Mouse (Mus musculus) CH12.LX (cell line): ENCODE measurements around the gene Habp4. TPM values are rescaled to one million over a fixed set of nuclear protein-coding genes. Genes with fewer than 3 reads are reported as not detected.

Experiments
- DNase-seq: peaks from one replicate; pipeline ENCODE4 v3.0.0-alpha.2; 2013; ENCODE audit errors: extremely low read depth
- H3K27ac ChIP-seq: 2 replicates; pipeline ENCODE4 v1.5.1; 2012; ENCODE audit warnings: low read depth, mild to moderate bottlenecking, control low read depth, moderate library complexity; ENCODE audit not compliant: insufficient read depth
- H3K27me3 ChIP-seq: replicated peaks from 2 replicates; pipeline ENCODE3; 2012; ENCODE audit warnings: inconsistent platforms
- H3K36me3 ChIP-seq, 2 experiments: replicated peaks in 1 of 2; 2 replicates each; pipeline versions ENCODE3 to v1.6.1; 2012; ENCODE audit warnings: inconsistent platforms in 1 of 2, low read length in 1 of 2, mild to moderate bottlenecking in 1 of 2, mixed read lengths in 1 of 2, moderate library complexity in 1 of 2; ENCODE audit not compliant: control insufficient read depth in 1 of 2, insufficient read depth in 1 of 2
- H3K4me1 ChIP-seq, 2 experiments: 2 replicates each; pipeline ENCODE4 v1.6.1; 2012; ENCODE audit warnings: inconsistent platforms in 1 of 2, moderate library complexity in 1 of 2; ENCODE audit not compliant: insufficient read depth in 2 of 2, control insufficient read depth in 1 of 2
- H3K4me2 ChIP-seq: 2 replicates; pipeline ENCODE4 v1.6.1; 2012; ENCODE audit warnings: low read depth, mild to moderate bottlenecking, control low read depth; ENCODE audit not compliant: poor library complexity, insufficient read depth, severe bottlenecking
- H3K4me3 ChIP-seq, 3 experiments: fragments of 150-350 bp in 1 of 3; sonication (generic) in 1 of 3; replicated peaks in 1 of 3; 2 replicates each; pipeline versions ENCODE3 to v1.5.1; 2011 to 2012; ENCODE audit warnings: low read depth in 2 of 3, low read length in 2 of 3, mild to moderate bottlenecking in 2 of 3, moderate library complexity in 2 of 3, control low read depth in 1 of 3, improper control_type of control experiment in 1 of 3, inconsistent platforms in 1 of 3, mixed read lengths in 1 of 3; ENCODE audit not compliant: poor library complexity in 1 of 3
- H3K79me2 ChIP-seq: replicated peaks from 2 replicates; pipeline ENCODE4 v1.6.1; 2012; ENCODE audit warnings: mild to moderate bottlenecking, moderate library complexity; ENCODE audit not compliant: control insufficient read depth, poor library complexity, insufficient read depth, severe bottlenecking; ENCODE audit errors: extremely low read depth
- H3K9ac ChIP-seq: 2 replicates; pipeline ENCODE4 v1.6.1; 2012; ENCODE audit warnings: low read depth, mild to moderate bottlenecking, control low read depth, moderate library complexity; ENCODE audit not compliant: insufficient read depth
- H3K9me3 ChIP-seq: replicated peaks from 2 replicates; pipeline ENCODE3; 2012; ENCODE audit warnings: low read length, inconsistent platforms, mixed read lengths
- BHLHE40 ChIP-seq: IDR thresholded peaks from 2 replicates; pipeline ENCODE4 v1.6.1; 2011; ENCODE audit warnings: mild to moderate bottlenecking, low read depth, low read length, improper control_type of control experiment
- CHD1 ChIP-seq: IDR thresholded peaks from 2 replicates; pipeline ENCODE4 v1.6.1; 2012; ENCODE audit warnings: low read depth, low read length, improper control_type of control experiment, inconsistent platforms
- CHD2 ChIP-seq: IDR thresholded peaks from 2 replicates; pipeline ENCODE4 v1.6.1; 2011; ENCODE audit warnings: low read length, improper control_type of control experiment
- ELF1 ChIP-seq: IDR thresholded peaks from 2 replicates; pipeline ENCODE4 v1.6.1; 2014; ENCODE audit warnings: low read depth, mild to moderate bottlenecking, inconsistent platforms, low read length, improper control_type of control experiment
- EP300 ChIP-seq: IDR thresholded peaks from 2 replicates; pipeline ENCODE4 v1.6.1; 2011; ENCODE audit warnings: low read length, improper control_type of control experiment
- ETS1 ChIP-seq: conservative IDR thresholded peaks from 2 replicates; pipeline ENCODE4 v1.6.1; 2012; ENCODE audit warnings: low read depth, mild to moderate bottlenecking, inconsistent platforms, low read length, improper control_type of control experiment, moderate library complexity
- KAT2A ChIP-seq: IDR thresholded peaks from 2 replicates; pipeline ENCODE4 v1.6.1; 2012; ENCODE audit warnings: low read length, improper control_type of control experiment, inconsistent platforms; ENCODE audit not compliant: insufficient replicate concordance
- MAX ChIP-seq: IDR thresholded peaks from 2 replicates; pipeline ENCODE4 v1.6.1; 2011; ENCODE audit warnings: low read length, improper control_type of control experiment
- MEF2A ChIP-seq: IDR thresholded peaks from 2 replicates; pipeline ENCODE4 v1.6.1; 2014; ENCODE audit warnings: low read depth, mild to moderate bottlenecking, inconsistent platforms, low read length, improper control_type of control experiment, borderline replicate concordance
- MXI1 ChIP-seq: IDR thresholded peaks from 2 replicates; pipeline ENCODE4 v1.6.1; 2011; ENCODE audit warnings: mild to moderate bottlenecking, low read depth, low read length, improper control_type of control experiment
- MYC ChIP-seq: IDR thresholded peaks from 2 replicates; pipeline ENCODE4 v1.6.1; 2011; ENCODE audit warnings: low read depth, mild to moderate bottlenecking, improper control_type of control experiment, low read length
- NELFE ChIP-seq: IDR thresholded peaks from 2 replicates; pipeline ENCODE4 v1.6.1; 2011; ENCODE audit warnings: low read depth, low read length, improper control_type of control experiment
- PAX5 ChIP-seq: IDR thresholded peaks from 2 replicates; pipeline ENCODE4 v1.6.1; 2012; ENCODE audit warnings: low read length, inconsistent platforms, mixed read lengths
- POLR2A ChIP-seq: IDR thresholded peaks from 2 replicates; pipeline ENCODE4 v1.6.1; 2011; ENCODE audit warnings: low read depth, mild to moderate bottlenecking, improper control_type of control experiment, low read length
- SIN3A ChIP-seq: IDR thresholded peaks from 2 replicates; pipeline ENCODE4 v1.6.1; 2012; ENCODE audit warnings: low read length, improper control_type of control experiment, inconsistent platforms
- TCF12 ChIP-seq: IDR thresholded peaks from 2 replicates; pipeline ENCODE4 v1.6.1; 2014; ENCODE audit warnings: low read depth, mild to moderate bottlenecking, inconsistent platforms, low read length, improper control_type of control experiment
- UBTF ChIP-seq: IDR thresholded peaks from 2 replicates; pipeline ENCODE4 v1.6.1; 2012; ENCODE audit warnings: low read depth, mild to moderate bottlenecking, inconsistent platforms, low read length, improper control_type of control experiment, moderate library complexity
- ZMIZ1 ChIP-seq: IDR thresholded peaks from 2 replicates; pipeline ENCODE4 v1.6.1; 2012; ENCODE audit warnings: low read depth, mild to moderate bottlenecking, inconsistent platforms, low read length, improper control_type of control experiment
- dilution Hi-C: fragments of 300-500 bp; cut with MboI; formaldehyde crosslinking; loops from 2 replicates; pipeline ENCODE4 v1.14.3; 2020; ENCODE audit warnings: low sequenced_read_pairs; ENCODE audit not compliant: extremely low pct_unique_long_range_greater_than_20kb, extremely low pct_ligation_motif_present
- in situ Hi-C: fragments of 300-500 bp; cut with MboI; formaldehyde crosslinking; loops from 3 replicates; pipeline ENCODE4 v1.14.3; 2019; ENCODE audit warnings: low sequenced_read_pairs, low pct_ligation_motif_present, low pct_unique_long_range_greater_than_20kb, mixed read lengths
- polyA plus RNA-seq: library from polyadenylated mRNA; unstranded; fragments of >175 nt; gene quantifications from 2 replicates; pipeline ENCODE4 v1.2.1, GENCODE M21; 2012; ENCODE audit warnings: low read depth; ENCODE audit not compliant: insufficient read length
- total RNA-seq, 2 experiments: library from RNA; depleted of rRNA; stranded (reverse); fragments of 300-350 nt in 1 of 2; fragments of >200 nt in 1 of 2; gene quantifications; 2 replicates each; pipeline ENCODE4 v1.2.3; 2012 to 2014

Habp4 gene
- total and polyA plus RNA-seq, 3 experiments = 3.3 to 3.5 (median 3.3) TPM

- no peak within 1 kb of the TSS for H3K27ac ChIP-seq
- H3K36me3 ChIP-seq = peaks cover 3 to 21% of the 10 kb centered on the region in 2 experiments
- TF ChIP-seq SIN3A (peak; percentile 13; the same call in 1 of the 2 replicates), POLR2A (peak; percentile 72; the same call in 1 of the 2 replicates), ZMIZ1 (peak; percentile 69; the same call in 1 of the 2 replicates), MYC (0 out of 2 replicates have a peak, but pooled peaks have one; percentile 29), MXI1 (peak; percentile 48; the same call in 1 of the 2 replicates), TCF12 (no peak; the same call in 1 of the 2 replicates), MAX (no peak), MEF2A (peak; percentile 29; the same call in 1 of the 2 replicates), EP300 (no peak), ELF1 (peak; percentile 70), KAT2A (0 out of 2 replicates have a peak, but pooled peaks have one; percentile 27), CHD1 (no peak), CHD2 (peak; percentile 40; the same call in 1 of the 2 replicates), NELFE (peak; percentile 74), PAX5 (no peak), UBTF (0 out of 2 replicates have a peak, but pooled peaks have one; percentile 45), ETS1 (no peak), BHLHE40 (no peak)
- H3K4me3 ChIP-seq = peak within 1 kb of the TSS; percentile 77 to 88 (median 82)
- H3K27me3 ChIP-seq = no peaks in the 10 kb centered on the region
- dilution Hi-C loops = no loop called here
- H3K4me1 ChIP-seq = peaks cover 0 to 14% of the 10 kb centered on the region in 2 experiments; a peak in 2 of 4 replicates
- DNase-seq = peak; percentile 42
- in situ Hi-C loops = no loop called here
- no peaks in the 10 kb centered on the region for H3K9me3 ChIP-seq
- peak within 1 kb of the TSS; percentile 90 for H3K9ac ChIP-seq
- H3K4me2 ChIP-seq = peak within 1 kb of the TSS; percentile 18
- H3K79me2 ChIP-seq = no peaks in the 10 kb centered on the region
Measured at GRCm38 (mm10) chr13:64128858-64129615, 32.6 kb upstream of the Habp4 start, which contains the start of gene Slc35d2. Slc35d2 (minus strand) TSS chr13:64129368.
